Mouse (Mus musculus) stomach, embryonic 14.5 days (tissue): ENCODE data around the gene Lrrc45. TPM values are rescaled to one million over a fixed set of nuclear protein-coding genes. Genes with fewer than 3 reads are reported as not detected.

ENCODE experiments used
- ATAC-seq: fragments of 200-750 bp; cut with Nextera tagmentation; 2 replicates; pipeline ENCODE4 v1.8.0; 2017; ENCODE audit warnings: low read depth, moderate TSS enrichment; ENCODE audit not compliant: insufficient number of reproducible peaks, insufficient read depth, low FRiP score
- H3K27ac ChIP-seq: fragments of 300-500 bp; sonication (generic); 2 replicates; pipeline ENCODE4 v1.5.1; 2014; ENCODE audit warnings: mild to moderate bottlenecking, low read length, moderate library complexity, mixed read lengths
- H3K27me3 ChIP-seq: fragments of 300-500 bp; sonication (generic); 2 replicates; pipeline ENCODE4 v1.6.1; 2014; ENCODE audit warnings: low read length, control low read depth, mixed read lengths; ENCODE audit not compliant: control insufficient read depth, insufficient read depth
- H3K36me3 ChIP-seq: fragments of 300-500 bp; sonication (generic); 2 replicates; pipeline ENCODE4 v1.6.1; 2014; ENCODE audit warnings: mild to moderate bottlenecking, control low read depth, low read length, moderate library complexity, mixed read lengths; ENCODE audit not compliant: control insufficient read depth, insufficient read depth
- H3K4me1 ChIP-seq: fragments of 300-500 bp; sonication (generic); 2 replicates; pipeline ENCODE4 v1.6.1; 2014; ENCODE audit warnings: low read length, control low read depth, mixed read lengths; ENCODE audit not compliant: control insufficient read depth, insufficient read depth
- H3K4me2 ChIP-seq: fragments of 300-500 bp; sonication (generic); replicated peaks from 2 replicates; pipeline ENCODE4 v1.6.1; 2014; ENCODE audit warnings: low read depth, low read length, control low read depth
- H3K4me3 ChIP-seq: fragments of 300-500 bp; sonication (generic); 2 replicates; pipeline ENCODE4 v1.5.1; 2014; ENCODE audit warnings: low read depth, low read length, control low read depth
- H3K9ac ChIP-seq: fragments of 300-500 bp; sonication (generic); replicated peaks from 2 replicates; pipeline ENCODE4 v1.6.1; 2014; ENCODE audit warnings: low read depth, mild to moderate bottlenecking, control low read depth, low read length, moderate library complexity, mixed read lengths
- H3K9me3 ChIP-seq: fragments of 300-500 bp; sonication (generic); 2 replicates; pipeline ENCODE4 v1.6.1; 2016; ENCODE audit warnings: low read depth, low read length, control low read depth; ENCODE audit not compliant: control insufficient read depth
- WGBS: fragments of 180-500 bp; shearing (Covaris S2); extraction: QIAGEN DNeasy Blood & Tissue Kit; methylation state at CpG from one replicate; pipeline ENCODE4 v1.1.7; 2014; 5-methylcytosine and 5-hydroxymethylcytosine counted together
- polyA plus RNA-seq: library from polyadenylated mRNA; unstranded; fragments of >200 nt; fragmentation: Nextera tagmentation; extraction: Ambion mirVana; gene quantifications from 2 replicates; pipeline ENCODE4 v1.2.1, GENCODE M21; 2014

Lrrc45 gene
- polyA plus RNA-seq, 1 experiment from 2014 or later, result 48.6 TPM

DNA sequence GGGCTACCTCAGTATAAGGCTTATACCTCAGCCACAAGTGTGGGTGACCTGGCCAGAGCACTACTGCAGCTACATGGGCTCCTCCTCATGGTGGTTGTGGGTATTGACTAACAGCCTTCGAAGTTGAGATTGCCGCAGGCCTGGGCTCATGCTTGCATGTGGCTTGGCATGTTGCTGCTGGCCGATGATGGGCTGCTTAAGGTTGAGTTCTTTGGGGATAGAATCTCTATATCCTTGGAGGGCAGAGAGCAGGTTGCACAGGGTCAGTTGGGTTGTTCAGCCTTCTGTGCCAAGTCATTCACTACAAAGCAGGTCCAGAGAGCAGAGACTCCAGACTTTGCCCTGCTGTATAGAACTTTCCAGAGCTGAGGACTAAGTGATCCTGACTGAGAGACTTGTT lies 33.8 kb upstream of the Lrrc45 start:
- H3K4me3 ChIP-seq, result no peak overlapping the region
- no peak overlapping the region for H3K9ac ChIP-seq
- no peak overlapping the region for H3K27ac ChIP-seq
- H3K4me1 ChIP-seq, result no peaks in the 10 kb centered on the region
- peaks cover 32% of the 10 kb centered on the region for H3K36me3 ChIP-seq
- ATAC-seq, result 0 out of 2 replicates have a peak, but pooled peaks have one; percentile 37
- no peaks in the 10 kb centered on the region for H3K9me3 ChIP-seq
- no peak overlapping the region for H3K4me2 ChIP-seq
- H3K27me3 ChIP-seq, result no peaks in the 10 kb centered on the region
- WGBS, result 74% methylated on average over 3 of the region's 3 CpGs

DNA sequence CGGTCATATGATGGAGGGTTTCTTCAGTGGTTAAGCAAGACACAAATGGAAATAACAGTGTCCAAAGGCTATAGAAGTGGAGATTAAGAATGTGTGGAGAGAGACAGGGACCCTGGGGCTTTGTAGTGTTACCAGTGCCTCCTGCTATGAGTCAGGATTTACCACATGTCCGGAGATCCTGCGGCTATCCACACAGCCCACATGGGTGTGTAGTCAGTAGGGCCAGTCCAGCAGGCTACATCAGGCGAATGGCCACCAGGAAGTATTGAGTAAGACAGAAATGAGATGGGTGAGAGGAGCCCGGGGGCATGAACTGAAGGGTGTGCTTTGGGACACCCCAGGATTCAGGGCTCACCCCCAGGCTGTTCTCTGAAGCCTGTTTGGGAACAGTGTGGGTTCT lies 31.0 kb upstream of the Lrrc45 start:
- Histone ChIP-seq H3K9ac (no peak overlapping the region), H3K9me3 (no peaks in the 10 kb centered on the region), H3K36me3 (peaks cover 32% of the 10 kb centered on the region), H3K4me1 (0 out of 2 replicates have a peak, but pooled peaks cover 4% of the 10 kb centered on the region), H3K27ac (no peak overlapping the region), H3K4me2 (no peak overlapping the region), H3K27me3 (no peaks in the 10 kb centered on the region), H3K4me3 (no peak overlapping the region)
- WGBS, result 91% methylated on average over 5 of the region's 5 CpGs
- ATAC-seq, result no peak

DNA sequence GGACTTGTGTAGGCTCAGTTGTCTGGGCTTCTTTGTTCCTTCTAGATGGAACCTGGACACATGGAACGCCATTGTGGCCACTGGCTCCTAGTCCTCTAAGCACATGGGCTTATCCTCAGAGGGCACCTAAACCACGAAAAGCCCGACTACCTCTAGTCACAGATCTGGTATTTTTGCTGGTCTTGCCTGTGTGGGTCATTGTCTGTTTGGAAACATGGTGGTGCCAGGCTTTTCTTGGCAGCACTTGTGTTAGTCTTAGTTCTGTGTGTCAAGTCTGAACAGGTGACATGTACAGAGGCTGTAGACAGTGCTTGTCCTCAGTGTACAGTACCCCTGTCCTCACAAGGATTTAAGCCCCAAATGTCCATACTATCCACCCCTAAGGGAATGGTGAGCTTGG lies 30.2 kb upstream of the Lrrc45 start:
- Histone ChIP-seq H3K4me2 (no peak overlapping the region), H3K9me3 (no peaks in the 10 kb centered on the region), H3K4me3 (no peak overlapping the region), H3K27ac (no peak overlapping the region), H3K27me3 (no peaks in the 10 kb centered on the region), H3K36me3 (peaks cover 26% of the 10 kb centered on the region), H3K4me1 (0 out of 2 replicates have a peak, but pooled peaks cover 4% of the 10 kb centered on the region), H3K9ac (no peak overlapping the region)
- no peak for ATAC-seq
- 91% methylated on average over 3 of the region's 3 CpGs for WGBS

DNA sequence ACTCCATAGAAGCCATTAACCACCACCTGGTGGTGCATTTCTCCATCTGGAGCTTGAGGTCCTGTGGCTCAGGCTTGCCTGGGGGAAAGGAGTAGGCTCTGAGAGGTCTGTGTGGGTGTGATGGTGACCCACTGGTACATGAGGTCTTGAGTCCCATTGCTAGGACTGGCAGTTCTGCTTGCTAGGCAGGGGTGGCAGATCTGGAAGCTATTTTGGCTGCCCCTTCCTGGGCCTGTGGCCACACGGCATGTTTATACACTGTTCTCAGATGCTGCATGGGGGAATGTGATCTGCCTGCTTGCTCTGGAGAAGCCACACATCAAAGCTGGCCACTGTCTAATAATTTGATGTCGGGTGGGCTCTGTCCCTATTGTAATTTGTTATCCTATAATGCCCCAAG lies 29.6 kb upstream of the Lrrc45 start:
- Histone ChIP-seq H3K4me1 (0 out of 2 replicates have a peak, but pooled peaks cover 4% of the 10 kb centered on the region), H3K4me2 (no peak overlapping the region), H3K36me3 (peaks cover 28% of the 10 kb centered on the region), H3K9me3 (no peaks in the 10 kb centered on the region), H3K9ac (no peak overlapping the region), H3K4me3 (no peak overlapping the region), H3K27me3 (no peaks in the 10 kb centered on the region), H3K27ac (no peak overlapping the region)
- no peak for ATAC-seq
- WGBS, result 89% methylated on average over 2 of the region's 2 CpGs

DNA sequence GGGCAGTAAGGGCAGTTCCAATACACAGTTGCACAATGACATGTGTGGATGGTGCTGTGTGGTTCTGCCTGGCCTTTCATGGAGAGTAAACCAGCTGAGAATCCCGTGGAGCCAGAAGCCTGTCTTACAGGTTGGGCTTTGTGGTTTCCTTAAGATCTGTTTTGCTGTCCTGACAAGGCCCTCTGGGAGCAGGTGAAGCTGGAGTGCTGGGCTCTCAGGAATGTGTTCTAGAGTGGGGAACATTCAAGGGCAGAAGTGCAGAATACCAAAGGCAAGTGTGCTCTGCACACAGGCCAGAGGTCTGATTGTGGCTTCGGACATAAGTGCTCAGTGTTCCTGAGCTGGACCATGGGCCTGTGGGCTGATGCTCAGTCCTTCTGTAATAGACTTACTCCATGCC lies 29.1 kb upstream of the Lrrc45 start:
- no peak overlapping the region for H3K27ac ChIP-seq
- H3K4me2 ChIP-seq, result no peak overlapping the region
- H3K4me3 ChIP-seq, result no peak overlapping the region
- no peaks in the 10 kb centered on the region for H3K27me3 ChIP-seq
- no peak for ATAC-seq
- 0 out of 2 replicates have a peak, but pooled peaks cover 4% of the 10 kb centered on the region for H3K4me1 ChIP-seq
- no peak overlapping the region for H3K9ac ChIP-seq
- WGBS, result 84% methylated on average over 2 of the region's 2 CpGs
- H3K9me3 ChIP-seq, result no peaks in the 10 kb centered on the region
- peaks cover 28% of the 10 kb centered on the region for H3K36me3 ChIP-seq

DNA sequence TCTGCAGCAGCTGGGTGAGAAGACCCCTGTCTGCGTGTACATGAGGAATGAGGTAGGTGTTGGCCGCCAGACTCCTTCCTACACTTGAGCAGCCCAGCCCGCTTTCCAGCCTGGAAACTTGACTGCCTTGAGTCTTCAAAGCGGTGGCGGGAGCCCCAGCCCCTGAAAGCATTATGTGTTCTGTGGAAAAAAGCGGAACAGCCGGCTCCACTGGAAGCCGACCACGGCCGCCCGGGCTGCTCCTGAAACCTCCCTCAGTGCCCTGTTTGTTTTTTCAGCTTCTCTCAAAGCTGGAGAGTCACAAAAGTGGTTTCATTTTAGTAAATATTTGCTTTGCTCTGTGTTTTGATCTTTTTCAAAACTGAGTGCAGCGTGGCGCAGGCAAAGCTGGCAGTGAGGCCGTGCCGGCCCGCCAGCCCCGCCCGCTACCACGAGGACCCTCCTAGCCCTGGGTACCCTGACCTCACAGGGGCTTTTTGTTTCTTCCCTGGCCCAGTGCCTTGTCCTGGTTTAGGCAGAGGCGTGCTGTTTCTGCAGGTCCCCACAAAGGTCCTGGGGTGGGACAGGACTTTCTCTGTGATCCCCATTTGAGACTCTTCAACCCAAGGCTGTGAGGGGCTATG lies 27.0 kb upstream of the Lrrc45 start:
- no peak overlapping the region for H3K4me3 ChIP-seq
- no peaks in the 10 kb centered on the region for H3K9me3 ChIP-seq
- 61% methylated on average over 20 of the region's 20 CpGs for WGBS
- H3K4me2 ChIP-seq, result no peak overlapping the region
- peaks cover 11% of the 10 kb centered on the region for H3K36me3 ChIP-seq
- no peak overlapping the region for H3K9ac ChIP-seq
- peak overlapping the region; percentile 95 for H3K27ac ChIP-seq
- peak; percentile 65 for ATAC-seq
- H3K27me3 ChIP-seq, result no peaks in the 10 kb centered on the region
- H3K4me1 ChIP-seq, result 0 out of 2 replicates have a peak, but pooled peaks cover 4% of the 10 kb centered on the region

DNA sequence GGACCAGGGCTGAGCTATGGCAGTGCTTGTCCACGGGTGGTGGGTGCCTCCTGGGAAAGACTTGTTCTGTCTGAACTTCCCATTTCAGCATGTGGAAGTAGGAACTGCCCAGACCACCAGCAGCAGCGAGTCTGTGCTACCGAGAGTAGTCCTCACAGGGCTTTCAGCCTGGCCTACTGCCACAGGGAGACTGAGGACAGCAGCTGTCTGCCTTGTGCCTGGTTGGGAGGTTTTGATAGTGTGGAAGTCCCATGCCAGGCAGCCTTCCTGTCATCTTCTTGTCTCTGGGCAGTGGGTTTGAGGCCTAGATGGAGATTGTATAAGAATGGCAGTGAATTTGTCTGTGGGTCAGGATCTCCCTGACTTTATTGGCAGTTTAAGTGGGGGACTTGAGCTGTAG lies 24.4 kb upstream of the Lrrc45 start:
- Histone ChIP-seq H3K9ac (no peak overlapping the region), H3K9me3 (no peaks in the 10 kb centered on the region), H3K36me3 (peaks cover 11% of the 10 kb centered on the region), H3K27ac (no peak overlapping the region), H3K27me3 (no peaks in the 10 kb centered on the region), H3K4me2 (no peak overlapping the region), H3K4me1 (0 out of 2 replicates have a peak, but pooled peaks cover 4% of the 10 kb centered on the region), H3K4me3 (no peak overlapping the region)
- WGBS, result 89% methylated on average over 3 of the region's 3 CpGs
- ATAC-seq, result no peak

DNA sequence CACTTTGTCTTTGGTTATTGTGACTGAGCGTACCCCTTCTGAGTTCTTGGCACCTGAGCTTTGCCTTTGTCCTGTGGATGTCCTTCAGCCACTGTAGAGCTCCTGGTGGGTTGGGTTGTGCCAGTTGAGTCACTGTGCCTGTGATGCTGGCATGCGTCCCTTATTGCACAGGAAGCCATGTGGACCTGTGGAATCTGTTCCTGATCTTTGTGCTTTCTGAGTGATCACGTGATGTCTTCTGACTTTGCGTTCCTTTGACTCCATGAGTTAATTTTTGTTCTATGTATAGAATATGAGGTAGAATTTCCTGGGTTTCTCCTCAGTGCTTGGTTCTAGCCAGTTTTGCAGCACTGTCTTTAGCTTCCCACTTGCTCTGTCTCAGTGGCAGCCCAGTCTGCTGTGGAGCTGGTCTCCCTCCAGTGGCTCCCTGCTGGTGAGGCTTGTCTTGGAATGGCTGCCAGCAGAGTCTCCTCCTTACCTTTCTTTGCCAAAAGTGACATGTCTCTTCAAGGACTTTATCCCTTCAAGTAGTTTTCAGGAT lies 21.2 kb upstream of the Lrrc45 start:
- Histone ChIP-seq H3K4me1 (peaks cover 3% of the 10 kb centered on the region; the same call in 1 of the 2 replicates), H3K36me3 (peaks cover 11% of the 10 kb centered on the region), H3K9me3 (no peaks in the 10 kb centered on the region), H3K27ac (no peak overlapping the region), H3K27me3 (no peaks in the 10 kb centered on the region), H3K9ac (no peak overlapping the region), H3K4me2 (no peak overlapping the region), H3K4me3 (no peak overlapping the region)
- ATAC-seq, result no peak
- WGBS, result 89% methylated on average over 4 of the region's 4 CpGs
